Mouse (Mus musculus) liver, embryonic 14.5 days (tissue): ENCODE results near the gene Rnf208. TPM values are rescaled to one million over a fixed set of nuclear protein-coding genes. Genes with fewer than 3 reads are reported as not detected.
A peak's percentile ranks its signal among the peaks of the same experiment; 100 is the strongest.

Source experiments
- ATAC-seq: fragments of 200-750 bp; cut with Nextera tagmentation; 2 replicates; pipeline ENCODE4 v1.8.0; 2017; ENCODE audit warnings: moderate number of reproducible peaks, mild to moderate bottlenecking, moderate library complexity; ENCODE audit not compliant: insufficient read depth
- DNase-seq, 3 experiments: peaks; one replicate each; pipeline ENCODE4 v3.0.0-alpha.2; 2012 to 2013; ENCODE audit warnings: low read depth in 3 of 3, low spot score in 3 of 3
- H3K27ac ChIP-seq: fragments of 300-500 bp; sonication (generic); 2 replicates; pipeline ENCODE4 v1.5.1; 2014; ENCODE audit warnings: moderate library complexity, mild to moderate bottlenecking, control low read depth, inconsistent platforms
- H3K27me3 ChIP-seq: fragments of 300-500 bp; sonication (generic); 2 replicates; pipeline ENCODE4 v1.6.1; 2014; ENCODE audit warnings: mild to moderate bottlenecking, low read length, moderate library complexity; ENCODE audit not compliant: control insufficient read depth, insufficient read depth
- H3K36me3 ChIP-seq: fragments of 300-500 bp; sonication (generic); replicated peaks from 2 replicates; pipeline ENCODE4 v1.6.1; 2014; ENCODE audit warnings: low read depth; ENCODE audit not compliant: control insufficient read depth, insufficient read depth
- H3K4me1 ChIP-seq, 2 experiments: fragments of 200-500 bp in 1 of 2; fragments of 300-500 bp in 1 of 2; sonication (generic) in 1 of 2; replicated peaks; 2 replicates each; pipeline ENCODE4 v1.6.1; 2012 to 2014; ENCODE audit warnings: antibody characterized with exemption in 1 of 2, inconsistent platforms in 1 of 2, low read length in 1 of 2; ENCODE audit not compliant: control insufficient read depth in 2 of 2, insufficient read depth in 2 of 2
- H3K4me2 ChIP-seq: fragments of 300-500 bp; sonication (generic); 2 replicates; pipeline ENCODE4 v1.6.1; 2014; ENCODE audit warnings: low read depth, mild to moderate bottlenecking, control low read depth, moderate library complexity
- H3K4me3 ChIP-seq, 2 experiments: fragments of 200-500 bp in 1 of 2; fragments of 300-500 bp in 1 of 2; sonication (generic) in 1 of 2; 2 replicates each; pipeline ENCODE4 v1.5.1; 2012 to 2014; ENCODE audit warnings: low read depth in 2 of 2, low read length in 2 of 2, mild to moderate bottlenecking in 2 of 2, control low read depth in 1 of 2, inconsistent platforms in 1 of 2, moderate library complexity in 1 of 2; ENCODE audit not compliant: insufficient read depth in 1 of 2
- H3K9ac ChIP-seq: fragments of 300-500 bp; sonication (generic); replicated peaks from 2 replicates; pipeline ENCODE4 v1.6.1; 2014; ENCODE audit warnings: mild to moderate bottlenecking, control low read depth, moderate library complexity
- H3K9me3 ChIP-seq: fragments of 300-500 bp; sonication (generic); 2 replicates; pipeline ENCODE4 v1.6.1; 2016; ENCODE audit warnings: low read length, mixed read lengths; ENCODE audit not compliant: control insufficient read depth
- CTCF ChIP-seq: IDR thresholded peaks from 2 replicates; pipeline ENCODE4 v1.5.1; 2016; ENCODE audit warnings: antibody characterized with exemption, low read depth, control low read depth
- EP300 ChIP-seq: IDR thresholded peaks from 2 replicates; pipeline ENCODE4 v1.6.1; 2016; ENCODE audit warnings: antibody characterized with exemption, low read depth
- WGBS: fragments of 180-500 bp; shearing (Covaris S2); extraction: QIAGEN DNeasy Blood & Tissue Kit; methylation state at CpG from one replicate; pipeline ENCODE4 v1.1.7; 2014; ENCODE audit not compliant: insufficient replicate concordance; 5-methylcytosine and 5-hydroxymethylcytosine counted together
- polyA plus RNA-seq, 2 experiments: library from polyadenylated mRNA; depleted of rRNA in 1 of 2; stranded (reverse) in 1 of 2; unstranded in 1 of 2; fragments of >200 nt; fragmentation: Nextera tagmentation in 1 of 2; extraction: Ambion mirVana in 1 of 2; gene quantifications; 2 replicates each; pipeline versions ENCODE4 v1.2.1 to v1.2.3; 2012 to 2014

Gene Rnf208
- polyA plus RNA-seq, 2 experiments, result 0.09 to 0.93 TPM

- no peak overlapping the region for H3K4me2 ChIP-seq
- H3K4me1 ChIP-seq, result peaks cover 4 to 17% of the 10 kb centered on the region in 2 experiments
- H3K9ac ChIP-seq, result no peak overlapping the region
- H3K27ac ChIP-seq, result no peak overlapping the region
- H3K27me3 ChIP-seq, result peaks cover 22% of the 10 kb centered on the region
- no peak for TF ChIP-seq CTCF
- no peak for ATAC-seq
- no peaks in the 10 kb centered on the region for H3K36me3 ChIP-seq
- no peaks in the 10 kb centered on the region for H3K9me3 ChIP-seq
- no peak for DNase-seq
- no peak overlapping the region for H3K4me3 ChIP-seq
Measured at GRCm38 (mm10) chr2:25238106-25238505, 3.9 kb upstream of the Rnf208 start.

- peaks cover 22% of the 10 kb centered on the region for H3K27me3 ChIP-seq
- no peaks in the 10 kb centered on the region for H3K36me3 ChIP-seq
- peaks cover 4 to 17% of the 10 kb centered on the region in 2 experiments for H3K4me1 ChIP-seq
- H3K4me2 ChIP-seq, result no peak overlapping the region
- DNase-seq (no peak), ATAC-seq (no peak)
- no peak overlapping the region for H3K9ac ChIP-seq
- H3K4me3 ChIP-seq, result no peak overlapping the region
- TF ChIP-seq CTCF, result no peak
- no peak for TF ChIP-seq EP300
- 72% methylated on average over 3 of the region's 3 CpGs for WGBS
- no peak overlapping the region for H3K27ac ChIP-seq
- no peaks in the 10 kb centered on the region for H3K9me3 ChIP-seq
Measured at GRCm38 (mm10) chr2:25239766-25240165, 2.3 kb upstream of the Rnf208 start.

GRCm38 (mm10) chr2:25240310-25240709 is 1.7 kb upstream of the Rnf208 start:
- Histone ChIP-seq H3K4me3 (peak overlapping the region; percentile 49 to 57), H3K9ac (no peak overlapping the region), H3K27me3 (peaks cover 22% of the 10 kb centered on the region), H3K4me2 (peak overlapping the region; percentile 75), H3K4me1 (peaks cover 4 to 17% of the 10 kb centered on the region in 2 experiments), H3K27ac (no peak overlapping the region), H3K9me3 (no peaks in the 10 kb centered on the region), H3K36me3 (no peaks in the 10 kb centered on the region)
- TF ChIP-seq CTCF, result no peak
- TF ChIP-seq EP300, result no peak
- WGBS, result 48% methylated on average over 8 of the region's 8 CpGs
- ATAC-seq (no peak), DNase-seq (no peak)

GRCm38 (mm10) chr2:25240723-25241437 is 1.2 kb upstream of the Rnf208 start:
- Histone ChIP-seq H3K27ac (no peak overlapping the region), H3K9ac (peak overlapping the region; percentile 32)

GRCm38 (mm10) chr2:25241438-25241775 is 648 bp upstream of the Rnf208 start:
- H3K4me3 ChIP-seq, result peak overlapping the region; percentile 46 to 57; a peak in 3 of 4 replicates
- H3K36me3 ChIP-seq, result no peaks in the 10 kb centered on the region
- ATAC-seq, result peak; percentile 27; the same call in 1 of the 2 replicates
- H3K4me1 ChIP-seq, result peaks cover 4 to 17% of the 10 kb centered on the region in 2 experiments
- no peak for DNase-seq
- H3K27ac ChIP-seq, result no peak overlapping the region
- 13% methylated on average over 6 of the region's 6 CpGs for WGBS
- H3K9ac ChIP-seq, result no peak overlapping the region
- peaks cover 22% of the 10 kb centered on the region for H3K27me3 ChIP-seq
- H3K4me2 ChIP-seq, result peak overlapping the region; percentile 75
- TF ChIP-seq CTCF (no peak), EP300 (no peak)
- H3K9me3 ChIP-seq, result no peaks in the 10 kb centered on the region

More at GRCm38 (mm10) chr2:25240723-25241437, 1.2 kb upstream of the Rnf208 start:
- no peaks in the 10 kb centered on the region for H3K9me3 ChIP-seq
- 2% methylated on average over 29 of the region's 29 CpGs for WGBS
- peak overlapping the region; percentile 75 for H3K4me2 ChIP-seq
- H3K36me3 ChIP-seq, result no peaks in the 10 kb centered on the region
- H3K27me3 ChIP-seq, result peaks cover 22% of the 10 kb centered on the region
- peak; percentile 45 to 52 (median 47) for DNase-seq
- peak; percentile 76 for ATAC-seq
- H3K4me1 ChIP-seq, result peaks cover 4 to 17% of the 10 kb centered on the region in 2 experiments
- TF ChIP-seq EP300 (no peak), CTCF (no peak)
- peak overlapping the region; percentile 49 to 57 for H3K4me3 ChIP-seq
